Mouse (Mus musculus) lung, embryonic 14.5 days (tissue): ENCODE results near the gene Olfr1097. TPM values are rescaled to one million over a fixed set of nuclear protein-coding genes. Genes with fewer than 3 reads are reported as not detected.

Source experiments
- ATAC-seq: fragments of 200-750 bp; cut with Nextera tagmentation; 2 replicates; pipeline ENCODE4 v1.8.0; 2017; ENCODE audit warnings: mild to moderate bottlenecking, moderate TSS enrichment, moderate library complexity; ENCODE audit not compliant: insufficient read depth
- DNase-seq: peaks from one replicate; pipeline ENCODE4 v3.0.0-alpha.2; 2015
- H3K27ac ChIP-seq: fragments of 300-500 bp; sonication (generic); 2 replicates; pipeline ENCODE4 v1.5.1; 2014; ENCODE audit warnings: low read depth, mild to moderate bottlenecking, moderate library complexity
- H3K27me3 ChIP-seq: fragments of 300-500 bp; sonication (generic); 2 replicates; pipeline ENCODE4 v1.6.1; 2014; ENCODE audit warnings: low read length, control low read depth; ENCODE audit not compliant: insufficient read depth
- H3K36me3 ChIP-seq: fragments of 300-500 bp; sonication (generic); 2 replicates; pipeline ENCODE4 v1.6.1; 2014; ENCODE audit warnings: control low read depth; ENCODE audit not compliant: insufficient read depth
- H3K4me1 ChIP-seq: fragments of 300-500 bp; sonication (generic); 2 replicates; pipeline ENCODE4 v1.6.1; 2014; ENCODE audit warnings: antibody characterized with exemption, control low read depth; ENCODE audit not compliant: insufficient read depth
- H3K4me2 ChIP-seq: fragments of 300-500 bp; sonication (generic); 2 replicates; pipeline ENCODE4 v1.6.1; 2014; ENCODE audit warnings: mild to moderate bottlenecking
- H3K4me3 ChIP-seq: fragments of 300-500 bp; sonication (generic); 2 replicates; pipeline ENCODE4 v1.5.1; 2014; ENCODE audit warnings: low read depth, low read length
- H3K9ac ChIP-seq: fragments of 300-500 bp; sonication (generic); 2 replicates; pipeline ENCODE4 v1.6.1; 2014
- H3K9me3 ChIP-seq: fragments of 300-500 bp; sonication (generic); 2 replicates; pipeline ENCODE4 v1.6.1; 2016; ENCODE audit warnings: low read depth, low read length, control low read depth
- CTCF ChIP-seq: IDR thresholded peaks from 2 replicates; pipeline ENCODE4 v1.5.1; 2016; ENCODE audit warnings: antibody characterized with exemption, low read depth
- WGBS: fragments of 180-500 bp; shearing (Covaris S2); extraction: QIAGEN DNeasy Blood & Tissue Kit; methylation state at CpG from one replicate; pipeline ENCODE4 v1.1.7; 2014; 5-methylcytosine and 5-hydroxymethylcytosine counted together
- polyA plus RNA-seq: library from polyadenylated mRNA; unstranded; fragments of >200 nt; fragmentation: Nextera tagmentation; extraction: Ambion mirVana; gene quantifications from 2 replicates; pipeline ENCODE4 v1.2.1, GENCODE M21; 2014

Olfr1097 gene
- not detected in 2 replicates for polyA plus RNA-seq

DNA sequence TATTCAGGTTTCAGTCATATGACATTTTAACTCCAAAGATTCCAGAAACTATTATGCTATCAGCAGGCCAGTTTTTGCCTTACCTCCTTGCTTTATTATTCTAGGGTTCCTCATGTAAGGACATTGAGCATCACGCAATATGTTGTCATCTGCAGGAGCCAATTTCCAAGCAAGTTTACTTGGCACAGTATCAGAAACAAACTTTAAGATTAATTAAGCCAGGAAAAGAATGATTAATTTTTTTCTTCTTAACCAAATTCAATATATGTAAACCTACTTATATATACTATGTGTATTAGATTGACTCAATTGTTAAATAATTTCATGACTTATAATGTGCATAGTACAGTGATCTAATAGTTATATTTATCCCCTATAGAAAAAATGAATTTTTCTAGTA, at the start of gene Olfr1097:
TSS of gene Olfr1097 (minus strand) at position 101 of the 400 bp plus-strand sequence.
- Histone ChIP-seq H3K27me3 (no peaks in the 10 kb centered on the region), H3K9me3 (no peaks in the 10 kb centered on the region), H3K4me3 (no peak within 1 kb of the TSS), H3K9ac (no peak within 1 kb of the TSS), H3K4me1 (no peaks in the 10 kb centered on the region), H3K36me3 (no peaks in the 10 kb centered on the region), H3K27ac (no peak within 1 kb of the TSS), H3K4me2 (no peak within 1 kb of the TSS)
- no peak for TF ChIP-seq CTCF
- ATAC-seq (no peak), DNase-seq (no peak)
- WGBS, result 88% methylated on average over 1 of the region's 1 CpGs

DNA sequence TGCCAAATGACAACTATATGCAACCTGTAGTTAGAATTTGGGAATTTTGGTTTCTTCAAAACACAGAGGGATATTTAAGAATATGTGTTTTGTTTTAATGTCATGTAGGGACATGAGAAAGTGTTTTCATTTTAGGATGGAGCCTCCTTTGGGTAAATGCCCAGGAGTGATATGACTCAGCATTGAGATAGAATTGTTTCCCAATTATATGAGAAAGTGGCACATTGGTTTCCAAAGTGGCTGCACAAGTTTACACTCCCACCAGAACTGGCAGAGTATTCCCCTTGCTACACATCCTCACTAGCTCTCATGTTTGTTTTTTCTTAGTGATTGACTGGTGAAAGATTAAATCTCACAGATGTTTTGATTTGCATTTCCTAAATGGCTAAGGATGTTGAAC, 34.5 kb upstream of the Olfr1097 start:
- Histone ChIP-seq H3K27ac (no peak overlapping the region), H3K9ac (no peak overlapping the region), H3K36me3 (no peaks in the 10 kb centered on the region), H3K4me1 (no peaks in the 10 kb centered on the region), H3K27me3 (no peaks in the 10 kb centered on the region), H3K4me3 (no peak overlapping the region), H3K9me3 (no peaks in the 10 kb centered on the region), H3K4me2 (no peak overlapping the region)
- no peak for ATAC-seq
- no peak for DNase-seq
- TF ChIP-seq CTCF, result no peak

DNA sequence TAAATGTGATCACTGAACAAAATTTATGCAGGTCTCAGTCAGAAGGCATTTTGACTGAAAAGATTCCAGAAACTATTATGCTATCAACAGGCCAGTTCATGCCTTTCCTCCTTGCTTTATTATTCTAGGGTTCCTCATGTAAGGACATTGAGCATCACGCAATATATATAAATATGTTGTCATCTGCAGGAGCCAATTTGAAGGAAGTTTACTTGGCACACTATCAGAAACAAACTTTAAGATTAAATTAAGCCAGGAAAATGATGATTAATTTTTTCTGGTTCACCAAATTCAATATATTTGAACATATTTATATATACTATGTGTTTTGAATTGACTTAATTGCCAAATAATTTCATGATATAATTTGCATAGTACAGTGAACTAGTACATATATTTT, 32.4 kb upstream of the Olfr1097 start, which contains the start of gene Olfr1098:
TSS of gene Olfr1098 (minus strand) at position 101 of the 400 bp plus-strand sequence.
- WGBS, result 74% methylated on average over 1 of the region's 1 CpGs
- Histone ChIP-seq H3K9ac (no peak within 1 kb of the TSS), H3K36me3 (no peaks in the 10 kb centered on the region), H3K9me3 (no peaks in the 10 kb centered on the region), H3K27ac (no peak within 1 kb of the TSS), H3K4me2 (no peak within 1 kb of the TSS), H3K4me3 (no peak within 1 kb of the TSS), H3K4me1 (no peaks in the 10 kb centered on the region), H3K27me3 (no peaks in the 10 kb centered on the region)
- ATAC-seq (no peak), DNase-seq (no peak)
- no peak for TF ChIP-seq CTCF

DNA sequence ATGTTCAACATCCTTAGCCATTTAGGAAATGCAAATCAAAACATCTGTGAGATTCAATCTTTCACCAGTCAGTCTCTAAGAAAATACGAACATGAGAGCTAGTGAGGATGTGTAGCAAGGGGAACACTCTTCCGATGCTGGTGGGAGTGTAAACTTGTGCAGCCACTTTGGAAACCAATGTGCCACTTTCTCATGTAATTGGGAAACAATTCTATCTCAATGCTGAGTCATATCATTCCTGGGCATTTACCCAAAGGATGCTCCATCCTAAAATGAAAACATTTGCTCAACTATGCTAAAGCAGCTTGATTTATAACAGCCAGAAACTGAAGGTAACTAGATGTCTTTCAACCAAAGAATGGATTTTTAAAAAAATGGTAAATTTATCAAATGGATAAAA, 13.6 kb upstream of the Olfr1097 start:
- Histone ChIP-seq H3K4me3 (no peak overlapping the region), H3K9me3 (no peaks in the 10 kb centered on the region), H3K36me3 (no peaks in the 10 kb centered on the region), H3K27me3 (no peaks in the 10 kb centered on the region), H3K27ac (no peak overlapping the region), H3K4me2 (no peak overlapping the region), H3K4me1 (no peaks in the 10 kb centered on the region), H3K9ac (no peak overlapping the region)
- 82% methylated on average over 2 of the region's 2 CpGs for WGBS
- ATAC-seq, result no peak
- DNase-seq, result no peak
- no peak for TF ChIP-seq CTCF

DNA sequence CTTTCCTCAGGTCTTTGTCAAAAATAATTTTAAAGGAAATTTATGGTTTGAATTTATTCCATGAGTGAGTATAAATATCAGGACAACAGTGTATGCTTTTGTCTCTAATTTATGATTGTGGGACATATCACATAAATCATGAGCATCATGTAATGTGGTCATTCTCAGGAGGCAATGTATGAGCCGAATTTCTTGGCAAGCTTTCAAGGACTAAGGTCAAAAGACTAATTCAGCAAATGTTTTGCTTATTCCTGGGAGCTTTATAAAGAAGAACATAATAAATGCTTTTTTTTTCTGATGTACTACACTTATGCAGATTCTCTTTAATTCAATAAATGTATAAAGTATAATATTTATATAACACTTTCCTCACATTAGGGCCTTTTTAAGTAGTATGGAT, 17.3 kb downstream of the Olfr1097 start, which contains the start of gene Gm13723:
TSS of gene Gm13723 (minus strand) at position 101 of the 400 bp plus-strand sequence.
- no peak within 1 kb of the TSS for H3K4me3 ChIP-seq
- no peaks in the 10 kb centered on the region for H3K36me3 ChIP-seq

DNA sequence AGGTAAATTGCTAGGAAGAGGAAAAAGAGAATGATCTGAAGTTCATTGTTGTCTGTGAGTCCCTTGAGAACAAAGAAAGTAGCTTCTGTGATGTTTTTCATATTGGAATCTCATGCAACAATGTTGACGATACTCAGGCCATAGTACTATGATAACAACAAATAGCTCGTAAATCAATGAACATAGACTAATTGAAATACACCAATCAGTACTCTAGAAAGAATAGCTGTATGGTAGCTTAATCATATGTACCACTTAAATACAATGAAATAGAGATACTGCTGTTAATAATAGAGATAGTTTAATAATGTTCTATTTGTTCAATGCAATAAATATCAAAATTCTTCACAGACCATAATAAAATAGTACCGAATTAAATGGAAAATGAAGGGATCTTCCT, 40.4 kb downstream of the Olfr1097 start, which contains the start of gene Olfr1095:
TSS of gene Olfr1095 (minus strand) at position 101 of the 400 bp plus-strand sequence.
- H3K36me3 ChIP-seq, result no peaks in the 10 kb centered on the region
- no peak within 1 kb of the TSS for H3K4me3 ChIP-seq
- no peak within 1 kb of the TSS for H3K4me2 ChIP-seq
- H3K27me3 ChIP-seq, result no peaks in the 10 kb centered on the region
- 83% methylated on average over 3 of the region's 3 CpGs for whole genome bisulfite sequencing
- no peak for ATAC-seq
- H3K4me1 ChIP-seq, result no peaks in the 10 kb centered on the region
- TF ChIP-seq CTCF, result no peak
- H3K9ac ChIP-seq, result no peak within 1 kb of the TSS
- H3K9me3 ChIP-seq, result no peaks in the 10 kb centered on the region
- DNase-seq, result no peak
- H3K27ac ChIP-seq, result no peak within 1 kb of the TSS

More for the DNA sequence above, 17.3 kb downstream of the Olfr1097 start, which contains the start of gene Gm13723:
- WGBS, result 32% methylated on average over 1 of the region's 1 CpGs
- no peak for ATAC-seq
- Histone ChIP-seq H3K9me3 (no peaks in the 10 kb centered on the region), H3K27ac (no peak within 1 kb of the TSS), H3K4me1 (no peaks in the 10 kb centered on the region), H3K9ac (no peak within 1 kb of the TSS), H3K27me3 (no peaks in the 10 kb centered on the region), H3K4me2 (no peak within 1 kb of the TSS)
- TF ChIP-seq CTCF, result no peak
- peak; percentile 1 for DNase-seq

Other genes starting within 250 kb of the Olfr1097 start
- not detected in 2 replicates for gene Olfr1085, start 230.2 kb downstream of the Olfr1097 start, polyA plus RNA-seq
- gene Olfr1086, start 212.1 kb downstream of the Olfr1097 start, polyA plus RNA-seq, result not detected in 2 replicates
- not detected in 2 replicates for gene Olfr1087, start 193.8 kb downstream of the Olfr1097 start, polyA plus RNA-seq
- gene Olfr1089, start 158.5 kb downstream of the Olfr1097 start, polyA plus RNA-seq, result not detected in 2 replicates
- not detected in 2 replicates for gene Olfr1090, start 133.2 kb downstream of the Olfr1097 start, polyA plus RNA-seq
- not detected in 2 replicates for gene Olfr1093, start 109.7 kb downstream of the Olfr1097 start, polyA plus RNA-seq
- not detected in 2 replicates for gene Olfr141, start 82.2 kb downstream of the Olfr1097 start, polyA plus RNA-seq
- gene Olfr1094, start 67.6 kb downstream of the Olfr1097 start, polyA plus RNA-seq, result not detected in 2 replicates
- not detected in 2 replicates for gene Olfr1095, start 40.5 kb downstream of the Olfr1097 start, polyA plus RNA-seq
- not detected in 2 replicates for gene Gm13723, start 17.4 kb downstream of the Olfr1097 start, polyA plus RNA-seq
- gene Olfr1098, start 32.3 kb upstream of the Olfr1097 start, polyA plus RNA-seq, result not detected in 2 replicates
- gene Olfr1099, start 68.5 kb upstream of the Olfr1097 start, polyA plus RNA-seq, result not detected in 2 replicates
- not detected in 2 replicates for gene Olfr1100, start 87.7 kb upstream of the Olfr1097 start, polyA plus RNA-seq
- not detected in 2 replicates for gene Olfr1101, start 99.0 kb upstream of the Olfr1097 start, polyA plus RNA-seq
- not detected in 2 replicates for gene Olfr1102, start 106.2 kb upstream of the Olfr1097 start, polyA plus RNA-seq
- gene Olfr1104, start 134.9 kb upstream of the Olfr1097 start, polyA plus RNA-seq, result not detected in 2 replicates
- not detected in 2 replicates for gene Olfr1105, start 144.3 kb upstream of the Olfr1097 start, polyA plus RNA-seq
- not detected in 2 replicates for gene Olfr1106, start 160.1 kb upstream of the Olfr1097 start, polyA plus RNA-seq
- gene Olfr1107, start 183.6 kb upstream of the Olfr1097 start, polyA plus RNA-seq, result not detected in 2 replicates
- not detected in 2 replicates for gene Olfr1109, start 203.8 kb upstream of the Olfr1097 start, polyA plus RNA-seq
- gene Olfr259, start 222.4 kb upstream of the Olfr1097 start, polyA plus RNA-seq, result not detected in 2 replicates
- not detected in 2 replicates for gene Olfr1110, start 248.1 kb upstream of the Olfr1097 start, polyA plus RNA-seq